Mouse (Mus musculus): ENCODE results near the gene Gas2l1.

GRCm38 (mm10) chr11:5016286-5016685, 48.8 kb downstream of the Gas2l1 start:
- no peak for TF ChIP-seq EP300 (IDR thresholded peaks at IDR 0.05; ENCODE audit: low read depth in 1 of 2, low read length in 2 of 2)
- TF ChIP-seq POLR2AphosphoS5 (IDR thresholded peaks at IDR 0.05; ENCODE audit: borderline replicate concordance, low read depth, low read length) = no peak
- TF ChIP-seq USF1 (IDR thresholded peaks at IDR 0.05; ENCODE audit: low read depth, low read length) = no peak
- no peak for TF ChIP-seq POLR2A (IDR thresholded peaks at IDR 0.05; ENCODE audit: control insufficient read depth in 1 of 2, insufficient read depth in 1 of 2, low read depth in 1 of 2, low read length in 2 of 2, poor library complexity in 1 of 2)
- no peak for TF ChIP-seq MAZ (IDR thresholded peaks at IDR 0.05; ENCODE audit: low read depth, low read length)
- TF ChIP-seq CTCF (IDR thresholded peaks at IDR 0.05 in 2 of 3, conservative IDR thresholded peaks at IDR 0.05 in 1 of 3; ENCODE audit: control insufficient read depth in 1 of 3, insufficient read depth in 1 of 3, low read depth in 2 of 3, low read length in 3 of 3, poor library complexity in 1 of 3, severe bottlenecking in 1 of 3) = no peak
- TF ChIP-seq CHD1 (IDR thresholded peaks at IDR 0.05; ENCODE audit: low read depth, low read length) = no peak
- TF ChIP-seq USF2 (IDR thresholded peaks at IDR 0.05; ENCODE audit: borderline replicate concordance in 1 of 2, insufficient read depth in 1 of 2, low read depth in 1 of 2, low read length in 2 of 2) = no peak
- no peak for TF ChIP-seq BHLHE40 (IDR thresholded peaks at IDR 0.05; ENCODE audit: borderline replicate concordance, low read depth, low read length)
- no peak for TF ChIP-seq HCFC1 (IDR thresholded peaks at IDR 0.05; ENCODE audit: low read depth, low read length)
- no peak for TF ChIP-seq CHD2 (IDR thresholded peaks at IDR 0.05; ENCODE audit: low read length)
